In genomic region chr1:69513595-69514250, GRCm38 (mm10) we compare ENCODE assay signal across 11 mouse cellular contexts.
DNase-seq lines count a peak whose midpoint lies in the region; ATAC-seq and TF ChIP-seq lines count a peak whose summit lies in the region.
"Had no signal": no experiment of that assay in that cellular context is flagged by ENCODE, and none has a peak within 500 bp of the region (broad histone marks: within the 10 kb centered on the region; RNA-seq: fewer than 3 reads in every experiment).

No protein-coding gene starts in this region.

- no peaks in the 10 kb centered on the region for H3K27me3 ChIP-seq in kidney, adult 2 months (replicated peaks; ENCODE audit: control insufficient read depth, insufficient read depth, low read length)
- no peaks in the 10 kb centered on the region for H3K27me3 ChIP-seq in G1E (ENCODE audit: insufficient read depth, low read length)
- H3K27me3 ChIP-seq in embryonic facial prominence, embryonic 14.5 days (replicated peaks; ENCODE audit: control insufficient read depth, insufficient read depth, low read length), result no peaks in the 10 kb centered on the region
- no peaks in the 10 kb centered on the region for H3K27me3 ChIP-seq in megakaryocyte, embryonic 14.5 days (replicated peaks)
- H3K27me3 ChIP-seq: hindbrain, embryonic 15.5 days had no signal

- intact Hi-C loops in left cerebral cortex, postnatal 14 days (cut with DNase I), result no loop called here

- TF ChIP-seq POLR2A in kidney, adult 2 months (IDR thresholded peaks at IDR 0.05; ENCODE audit: low read depth, low read length), result no peak

- no peak overlapping the region for H3K9ac ChIP-seq in embryonic facial prominence, embryonic 14.5 days (ENCODE audit: low read depth, low read length)
- H3K9ac ChIP-seq: hindbrain, embryonic 15.5 days had no signal

- H3K4me2 ChIP-seq in embryonic facial prominence, embryonic 14.5 days (ENCODE audit: low read depth, low read length), result no peak overlapping the region
- H3K4me2 ChIP-seq: hindbrain, embryonic 15.5 days had no signal

- TF ChIP-seq CTCF in kidney, adult 2 months (conservative IDR thresholded peaks at IDR 0.05; ENCODE audit: insufficient read depth, insufficient read length, low read depth, low read length), result no peak
- no peak for TF ChIP-seq CTCF in G1E (IDR thresholded peaks at IDR 0.05; ENCODE audit: low read depth, low read length)

- H3K36me3 ChIP-seq in kidney, adult 2 months (ENCODE audit: control insufficient read depth, insufficient read depth, low read length), result no peaks in the 10 kb centered on the region
- H3K36me3 ChIP-seq in G1E (replicated peaks), result no peaks in the 10 kb centered on the region
- H3K36me3 ChIP-seq in embryonic facial prominence, embryonic 14.5 days (ENCODE audit: control insufficient read depth, insufficient read depth, low read length), result no peaks in the 10 kb centered on the region
- H3K36me3 ChIP-seq in megakaryocyte, embryonic 14.5 days (replicated peaks; ENCODE audit: low read length), result no peaks in the 10 kb centered on the region
- H3K36me3 ChIP-seq: hindbrain, embryonic 15.5 days had no signal

- H3K9me3 ChIP-seq in G1E (replicated peaks), result no peaks in the 10 kb centered on the region
- H3K9me3 ChIP-seq in embryonic facial prominence, embryonic 14.5 days (ENCODE audit: control insufficient read depth, low read length), result no peaks in the 10 kb centered on the region
- no peaks in the 10 kb centered on the region for H3K9me3 ChIP-seq in megakaryocyte, embryonic 14.5 days
- H3K9me3 ChIP-seq: hindbrain, embryonic 15.5 days had no signal

- no peak overlapping the region for H3K27ac ChIP-seq in kidney, adult 2 months (ENCODE audit: insufficient read depth, low read depth, low read length)
- no peak overlapping the region for H3K27ac ChIP-seq in embryonic facial prominence, embryonic 14.5 days (replicated peaks; ENCODE audit: low read depth, low read length)
- H3K27ac ChIP-seq: hindbrain, embryonic 15.5 days had no signal

- peak; percentile 86 for ATAC-seq in G1E (ENCODE audit: extremely low read depth, insufficient number of reproducible peaks, low FRiP score, poor library complexity, severe bottlenecking)
- no peak for ATAC-seq in embryonic facial prominence, embryonic 14.5 days (ENCODE audit: low read depth)

- no peaks in the 10 kb centered on the region for H3K4me1 ChIP-seq in kidney, adult 2 months (ENCODE audit: control insufficient read depth, insufficient read depth, low read length)
- H3K4me1 ChIP-seq in G1E (ENCODE audit: insufficient read depth, low read depth, low read length), result peaks cover 82% of the 10 kb centered on the region
- H3K4me1 ChIP-seq in embryonic facial prominence, embryonic 14.5 days (ENCODE audit: control insufficient read depth, insufficient read depth, low read length), result no peaks in the 10 kb centered on the region
- peaks cover 34% of the 10 kb centered on the region for H3K4me1 ChIP-seq in megakaryocyte, embryonic 14.5 days
- H3K4me1 ChIP-seq: hindbrain, embryonic 15.5 days had no signal

- 61% methylated on average over 5 of the region's 5 CpGs for WGBS in kidney, adult 2 months
- 59% methylated on average over 5 of the region's 5 CpGs for WGBS in embryonic facial prominence, embryonic 14.5 days

- no peak overlapping the region for H3K4me3 ChIP-seq in kidney, adult 2 months (ENCODE audit: insufficient read depth, low read depth, low read length)
- H3K4me3 ChIP-seq in G1E (ENCODE audit: low read depth, low read length), result peak overlapping the region; percentile 62; the same call in 1 of the 2 replicates
- no peak overlapping the region for H3K4me3 ChIP-seq in embryonic facial prominence, embryonic 14.5 days (ENCODE audit: low read depth, low read length)
- peak overlapping the region; percentile 39 for H3K4me3 ChIP-seq in megakaryocyte, embryonic 14.5 days (replicated peaks)
- H3K4me3 ChIP-seq: hindbrain, embryonic 15.5 days had no signal

- DNase-seq in kidney, adult 2 months, result peak; percentile 2
- no peak for DNase-seq in kidney, postnatal 10 days
- DNase-seq in G1E (ENCODE audit: low spot score), result peak; percentile 64
- DNase-seq in embryonic facial prominence, embryonic 14.5 days (ENCODE audit: low spot score), result peak; percentile 18
- no peak for DNase-seq in spleen, postnatal 10 days (ENCODE audit: low spot score in 2 of 2)
- DNase-seq in left cerebral cortex, postnatal 14 days (ENCODE audit: low spot score in 2 of 2), result no peak
- no peak for DNase-seq in embryo, embryonic 10.5 days (ENCODE audit: low spot score)
- DNase-seq: cerebellum, postnatal 10 days; gastrocnemius, postnatal 25 days had no signal

Comparison
In these comparisons a context has a peak if more than half of its experiments do, and no peak if none do; other contexts are left out.
1. DNase-seq: peak in kidney, adult 2 months (single experiment), G1E (single experiment) and embryonic facial prominence, embryonic 14.5 days (single experiment); none in kidney, postnatal 10 days (single experiment), spleen, postnatal 10 days (0 of 2), left cerebral cortex, postnatal 14 days (0 of 2) and embryo, embryonic 10.5 days (single experiment).
2. H3K4me3 ChIP-seq: peak in G1E (single experiment) and megakaryocyte, embryonic 14.5 days (single experiment); none in kidney, adult 2 months (single experiment) and embryonic facial prominence, embryonic 14.5 days (single experiment).